Mouse (Mus musculus) lung, postnatal 0 days (tissue): ENCODE measurements around the gene Sgip1.

ENCODE experiments used
- CTCF ChIP-seq: IDR thresholded peaks from 2 replicates; pipeline ENCODE4 v1.5.1; 2016; ENCODE audit warnings: antibody characterized with exemption, mild to moderate bottlenecking
- EP300 ChIP-seq: IDR thresholded peaks from 2 replicates; pipeline ENCODE4 v1.6.1; 2016; ENCODE audit warnings: antibody characterized with exemption, mild to moderate bottlenecking, control low read depth

GRCm38 (mm10) chr4:102913176-102913575, 172.1 kb downstream of the Sgip1 start:
- TF ChIP-seq CTCF: no peak
- no peak for TF ChIP-seq EP300
